Mouse (Mus musculus) stomach, embryonic 16.5 days (tissue): Measurements from ENCODE around the gene Relb. TPM values are rescaled to one million over a fixed set of nuclear protein-coding genes. Genes with fewer than 3 reads are reported as not detected.

Experiments used
- ATAC-seq: fragments of 200-750 bp; cut with Nextera tagmentation; 2 replicates; pipeline ENCODE4 v1.8.0; 2017; ENCODE audit warnings: moderate number of reproducible peaks, moderate TSS enrichment; ENCODE audit not compliant: insufficient read depth, low FRiP score
- H3K27ac ChIP-seq: fragments of 300-500 bp; sonication (generic); 2 replicates; pipeline ENCODE4 v1.5.1; 2014; ENCODE audit warnings: low read length
- H3K27me3 ChIP-seq: fragments of 300-500 bp; sonication (generic); 2 replicates; pipeline ENCODE4 v1.6.1; 2014; ENCODE audit warnings: low read length, control low read depth, mixed read lengths; ENCODE audit not compliant: control insufficient read depth, insufficient read depth
- H3K36me3 ChIP-seq: fragments of 300-500 bp; sonication (generic); 2 replicates; pipeline ENCODE4 v1.6.1; 2014; ENCODE audit warnings: low read length; ENCODE audit not compliant: control insufficient read depth, insufficient read depth
- H3K4me1 ChIP-seq: fragments of 300-500 bp; sonication (generic); 2 replicates; pipeline ENCODE4 v1.6.1; 2014; ENCODE audit warnings: low read length, control low read depth, mixed read lengths; ENCODE audit not compliant: control insufficient read depth, insufficient read depth
- H3K4me2 ChIP-seq: fragments of 300-500 bp; sonication (generic); 2 replicates; pipeline ENCODE4 v1.6.1; 2014; ENCODE audit warnings: low read depth, low read length, mixed read lengths
- H3K4me3 ChIP-seq: fragments of 300-500 bp; sonication (generic); replicated peaks from 2 replicates; pipeline ENCODE4 v1.5.1; 2014; ENCODE audit warnings: mild to moderate bottlenecking, low read length
- H3K9ac ChIP-seq: fragments of 300-500 bp; sonication (generic); 2 replicates; pipeline ENCODE4 v1.6.1; 2014; ENCODE audit warnings: low read length
- H3K9me3 ChIP-seq: fragments of 300-500 bp; sonication (generic); replicated peaks from 2 replicates; pipeline ENCODE4 v1.6.1; 2016; ENCODE audit warnings: low read length, control low read depth; ENCODE audit not compliant: control insufficient read depth
- WGBS: fragments of 180-500 bp; shearing (Covaris S2); extraction: QIAGEN DNeasy Blood & Tissue Kit; methylation state at CpG from one replicate; pipeline ENCODE4 v1.1.7; 2014; 5-methylcytosine and 5-hydroxymethylcytosine counted together
- polyA plus RNA-seq: library from polyadenylated mRNA; unstranded; fragments of >200 nt; fragmentation: Nextera tagmentation; extraction: Ambion mirVana; gene quantifications from 2 replicates; pipeline ENCODE4 v1.2.1, GENCODE M21; 2015

Relb gene
- polyA plus RNA-seq, 1 experiment from 2014 or later, result 9.0 TPM

DNA sequence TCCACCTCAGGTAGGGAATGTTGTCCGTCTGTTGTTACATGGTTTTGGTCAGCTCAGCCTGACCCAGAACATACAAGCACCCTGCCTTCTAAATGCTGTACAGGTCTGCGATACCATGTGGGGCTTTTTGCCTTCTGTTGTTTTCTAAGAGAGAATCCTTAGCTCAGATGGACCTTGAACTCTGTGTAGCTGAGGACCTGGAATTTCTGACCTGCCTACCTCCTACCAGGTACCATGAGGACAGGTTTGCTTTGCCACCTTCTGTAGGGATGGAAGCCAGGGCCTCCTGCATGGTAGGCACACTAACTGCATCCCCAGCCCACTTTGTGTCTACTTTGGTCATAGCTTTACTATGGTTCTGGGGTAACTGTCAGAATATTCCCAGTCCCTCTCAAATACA, 63.4 kb downstream of the Relb start:
- Histone ChIP-seq H3K27ac (no peak overlapping the region), H3K4me2 (no peak overlapping the region), H3K9ac (no peak overlapping the region), H3K9me3 (no peaks in the 10 kb centered on the region), H3K4me1 (peaks cover 16% of the 10 kb centered on the region), H3K27me3 (no peaks in the 10 kb centered on the region), H3K36me3 (peaks cover 15% of the 10 kb centered on the region), H3K4me3 (no peak overlapping the region)
- WGBS, result 94% methylated on average over 2 of the region's 2 CpGs
- no peak for ATAC-seq

DNA sequence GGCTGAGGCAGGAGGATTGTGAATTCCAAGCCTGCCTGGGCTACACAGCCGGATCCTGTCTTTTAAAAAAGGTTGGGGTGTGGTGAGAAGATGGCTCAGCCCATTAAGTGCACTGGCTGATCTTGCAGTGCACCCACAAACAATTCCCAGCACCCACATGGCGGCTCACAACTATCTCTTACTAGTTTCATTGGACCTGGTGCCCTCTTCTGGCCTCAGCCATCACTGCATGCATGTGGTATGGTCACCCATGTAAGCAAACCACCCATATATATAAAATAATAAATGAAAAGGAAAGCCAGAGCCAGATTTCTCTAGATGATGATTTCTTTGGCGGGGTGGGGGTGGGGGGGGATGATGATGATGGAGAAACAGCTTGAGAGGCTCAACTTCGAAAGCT, 64.8 kb downstream of the Relb start:
- Histone ChIP-seq H3K27ac (no peak overlapping the region), H3K4me1 (peaks cover 29% of the 10 kb centered on the region), H3K9me3 (no peaks in the 10 kb centered on the region), H3K36me3 (peaks cover 15% of the 10 kb centered on the region), H3K4me2 (no peak overlapping the region), H3K9ac (no peak overlapping the region), H3K27me3 (no peaks in the 10 kb centered on the region), H3K4me3 (no peak overlapping the region)
- 86% methylated on average over 4 of the region's 4 CpGs for WGBS
- no peak for ATAC-seq

DNA sequence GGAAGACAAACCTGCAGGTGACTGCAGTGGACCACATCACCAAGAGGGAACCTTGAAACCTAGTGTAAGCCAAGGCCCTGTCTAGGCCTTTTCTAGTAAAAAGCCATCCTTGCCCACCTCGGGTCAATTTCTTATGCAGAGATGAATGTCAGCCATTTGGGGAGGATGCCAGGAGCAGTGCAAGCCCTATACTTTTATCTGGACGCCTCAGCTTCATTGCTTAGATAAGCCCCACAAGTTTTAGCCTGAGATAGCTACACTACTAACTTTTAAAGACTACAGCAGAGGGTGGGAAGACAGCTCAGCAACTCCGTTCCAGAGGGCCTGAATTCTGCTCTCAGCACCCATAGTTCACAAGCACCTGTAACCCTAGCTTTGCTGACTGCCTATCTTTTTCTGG, 65.4 kb downstream of the Relb start:
- WGBS, result 75% methylated on average over 3 of the region's 3 CpGs
- no peaks in the 10 kb centered on the region for H3K27me3 ChIP-seq
- peaks cover 15% of the 10 kb centered on the region for H3K36me3 ChIP-seq
- H3K4me3 ChIP-seq, result no peak overlapping the region
- H3K4me2 ChIP-seq, result 0 out of 2 replicates have a peak overlapping the region, but pooled peaks have one; percentile 98
- H3K4me1 ChIP-seq, result peaks cover 35% of the 10 kb centered on the region
- no peak for ATAC-seq
- H3K27ac ChIP-seq, result no peak overlapping the region
- H3K9me3 ChIP-seq, result no peaks in the 10 kb centered on the region
- H3K9ac ChIP-seq, result no peak overlapping the region

DNA sequence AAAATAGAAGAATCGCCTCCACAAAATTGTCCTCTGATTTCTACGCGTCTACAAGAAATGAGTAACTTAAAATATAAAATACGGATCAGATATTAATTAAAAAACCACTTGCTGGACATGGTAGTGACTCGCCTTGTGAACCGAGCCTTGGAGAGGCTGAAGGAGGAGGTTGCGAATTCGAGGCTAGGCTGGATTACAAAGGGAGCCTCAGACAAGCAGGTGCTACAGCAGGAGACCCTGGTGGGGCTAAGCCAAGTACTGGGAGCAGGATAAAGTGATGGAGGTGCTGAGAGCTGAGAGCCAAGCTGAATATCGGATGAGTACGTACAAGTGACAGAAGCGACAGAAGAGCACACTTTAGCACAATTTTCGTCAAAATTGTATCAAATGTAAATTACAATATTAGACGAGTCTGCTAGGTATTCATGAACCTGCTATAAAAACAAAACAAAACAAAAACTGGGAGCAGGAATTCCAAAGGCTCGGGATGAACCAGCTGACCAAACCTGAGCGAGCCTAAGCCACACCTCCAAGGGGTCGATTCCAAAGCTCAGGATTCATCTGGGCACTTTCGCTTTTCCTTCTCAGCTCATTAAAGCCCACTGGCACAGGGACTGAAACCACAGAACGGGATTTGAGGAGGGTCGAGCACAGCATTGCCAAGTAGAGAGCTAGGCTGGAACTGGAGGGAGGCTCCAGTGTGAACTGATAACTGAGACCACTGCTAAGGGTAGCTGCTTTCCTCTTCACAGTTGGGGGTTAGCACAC, 66.4 kb downstream of the Relb start, which contains the start of gene Ppp1r37:
TSS of gene Ppp1r37 (minus strand) at position 434 of the 768 bp plus-strand sequence.
- peak within 1 kb of the TSS; percentile 98 for H3K4me2 ChIP-seq
- H3K27me3 ChIP-seq, result no peaks in the 10 kb centered on the region
- ATAC-seq, result no peak
- peak within 1 kb of the TSS; percentile 95 for H3K27ac ChIP-seq
- peaks cover 15% of the 10 kb centered on the region for H3K36me3 ChIP-seq
- peak within 1 kb of the TSS; percentile 97 for H3K9ac ChIP-seq
- peak within 1 kb of the TSS; percentile 99 for H3K4me3 ChIP-seq
- 2% methylated on average over 19 of the region's 19 CpGs for WGBS
- peaks cover 42% of the 10 kb centered on the region for H3K4me1 ChIP-seq
- H3K9me3 ChIP-seq, result no peaks in the 10 kb centered on the region

DNA sequence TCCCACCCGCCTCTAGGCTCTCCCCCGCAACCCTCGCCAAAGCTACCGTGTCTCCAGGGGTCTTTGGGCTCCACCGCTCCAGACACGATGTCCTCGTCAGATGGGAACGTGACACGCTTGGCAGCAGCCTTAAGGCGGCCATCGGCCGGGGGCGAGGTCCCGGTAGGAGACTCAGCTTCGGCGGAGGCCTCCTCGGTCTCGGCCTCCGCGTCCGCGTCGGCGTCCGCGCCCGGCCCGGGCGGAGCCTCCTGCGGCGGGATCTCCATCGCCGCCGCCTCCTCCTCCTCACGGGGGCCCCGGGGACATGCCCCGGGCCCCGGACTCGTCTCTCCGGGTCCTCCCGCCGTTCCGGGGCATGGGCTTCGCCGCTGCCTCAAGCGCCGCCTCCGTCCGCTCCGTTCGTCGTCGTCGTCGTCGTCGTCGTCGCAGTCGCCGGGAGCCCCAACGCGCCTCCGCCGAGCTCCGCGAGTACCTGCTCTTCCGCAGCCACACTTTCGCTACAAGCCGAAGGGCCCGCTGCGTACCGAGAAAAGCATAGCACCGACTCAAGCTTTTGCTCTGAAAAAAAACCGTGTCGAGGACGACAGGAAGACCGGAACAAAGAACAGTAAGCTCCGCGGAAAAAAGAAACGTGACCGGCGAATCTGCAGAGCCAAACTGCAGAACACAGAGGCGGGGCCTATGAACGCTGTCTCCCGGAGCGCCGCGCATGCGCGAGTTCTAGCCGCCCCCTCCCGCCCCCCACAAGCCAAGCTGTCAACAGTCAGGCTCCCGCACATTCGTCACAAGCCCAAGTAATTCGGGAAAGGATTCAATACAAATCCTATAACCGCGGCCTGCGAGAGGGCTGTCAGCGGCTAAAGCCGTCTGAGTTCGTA, 67.2 kb downstream of the Relb start:
- ATAC-seq, result peak; percentile 92
- WGBS, result under 1% methylated on average over 100 of the region's 102 CpGs
- Histone ChIP-seq H3K4me2 (peak overlapping the region; percentile 98), H3K36me3 (peaks cover 15% of the 10 kb centered on the region), H3K4me1 (peaks cover 46% of the 10 kb centered on the region), H3K27me3 (no peaks in the 10 kb centered on the region), H3K9me3 (no peaks in the 10 kb centered on the region), H3K9ac (peak overlapping the region; percentile 97), H3K27ac (peak overlapping the region; percentile 95), H3K4me3 (peak overlapping the region; percentile 99)

DNA sequence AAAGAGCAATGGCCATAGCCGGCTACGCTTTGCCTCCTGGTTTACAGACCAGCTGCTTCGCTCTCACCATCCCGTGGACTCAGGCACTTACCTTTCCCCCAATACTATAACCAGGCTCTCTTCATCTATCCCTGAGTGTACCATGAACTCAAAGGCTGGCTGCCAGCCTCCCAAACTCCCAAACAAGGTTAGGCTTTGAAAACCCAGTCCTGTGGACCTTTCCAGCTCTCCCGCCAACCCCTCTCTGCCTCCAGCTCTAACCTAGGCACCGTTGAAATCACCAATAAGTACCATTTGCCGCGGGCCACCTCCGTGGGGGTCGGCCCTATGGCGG, 67.8 kb downstream of the Relb start:
- Histone ChIP-seq H3K9ac (peak overlapping the region; percentile 97), H3K27me3 (no peaks in the 10 kb centered on the region), H3K4me1 (peaks cover 46% of the 10 kb centered on the region), H3K4me3 (peak overlapping the region; percentile 99), H3K36me3 (peaks cover 15% of the 10 kb centered on the region), H3K4me2 (peak overlapping the region; percentile 98), H3K9me3 (no peaks in the 10 kb centered on the region), H3K27ac (peak overlapping the region; percentile 95)
- ATAC-seq, result no peak
- under 1% methylated on average over 11 of the region's 11 CpGs for WGBS

DNA sequence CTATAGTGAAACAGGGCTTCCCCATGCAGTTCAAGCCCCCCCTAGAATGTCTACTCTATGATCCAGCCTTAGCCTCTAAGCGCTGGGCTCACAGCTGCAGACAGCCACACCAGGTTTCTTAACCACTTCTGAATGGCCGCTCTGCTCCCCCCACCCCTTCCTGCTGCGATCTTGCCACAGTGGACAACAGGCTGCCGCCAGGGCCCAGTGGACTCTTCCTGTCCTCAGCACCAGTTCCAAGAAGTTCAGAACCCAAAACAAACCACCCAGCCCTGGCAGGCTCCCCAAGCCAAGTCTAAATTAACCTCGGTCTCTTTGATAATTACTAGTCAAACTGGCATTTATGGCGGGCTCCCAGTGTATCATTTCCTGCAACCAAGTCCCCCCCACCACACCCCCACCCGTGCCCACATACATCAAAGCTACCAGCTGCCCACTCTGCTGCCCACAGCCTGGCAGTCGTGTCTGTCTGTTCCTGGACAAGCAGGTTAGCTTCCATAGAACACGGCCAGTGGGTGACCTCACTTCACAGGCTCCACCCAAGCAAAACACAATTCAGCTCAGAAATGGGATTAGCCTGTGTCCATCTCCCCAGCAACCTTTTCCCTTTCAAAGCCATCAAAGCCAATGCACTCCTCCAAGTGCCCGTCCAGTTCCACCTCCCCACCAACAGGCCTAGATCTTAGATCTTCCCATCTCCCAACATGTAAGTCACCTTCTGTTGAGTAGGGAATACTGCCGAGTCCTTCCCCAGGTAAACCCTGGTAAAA, 68.6 kb downstream of the Relb start:
- H3K9ac ChIP-seq, result peak overlapping the region; percentile 97
- no peak for ATAC-seq

DNA sequence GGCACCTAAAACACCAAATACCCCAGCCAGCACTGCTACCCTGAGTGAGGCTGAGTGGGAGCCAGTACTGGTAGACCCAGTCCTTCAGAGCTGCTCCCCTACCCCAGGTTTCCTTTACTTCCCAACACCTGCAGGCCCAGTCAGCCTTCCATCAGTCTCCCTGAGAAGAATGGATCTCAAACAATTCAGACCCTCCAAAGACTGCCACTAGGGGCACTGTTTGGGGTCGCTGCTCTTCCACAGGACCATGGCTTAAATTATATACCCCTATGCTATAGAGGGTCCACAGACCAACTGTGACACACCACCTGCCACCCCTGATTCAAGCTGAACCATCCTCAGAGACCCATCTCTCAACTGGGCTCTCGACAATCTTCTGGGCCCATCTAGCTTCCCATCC, 70.3 kb downstream of the Relb start:
- peaks cover 50% of the 10 kb centered on the region for H3K4me1 ChIP-seq
- no peak overlapping the region for H3K4me3 ChIP-seq
- H3K4me2 ChIP-seq, result no peak overlapping the region
- WGBS, result 46% methylated on average over 2 of the region's 2 CpGs
- H3K36me3 ChIP-seq, result no peaks in the 10 kb centered on the region
- no peaks in the 10 kb centered on the region for H3K27me3 ChIP-seq
- H3K9me3 ChIP-seq, result no peaks in the 10 kb centered on the region
- no peak for ATAC-seq
- H3K27ac ChIP-seq, result peak overlapping the region; percentile 28; the same call in 1 of the 2 replicates
- H3K9ac ChIP-seq, result no peak overlapping the region

More for the DNA sequence above, 68.6 kb downstream of the Relb start:
- peak overlapping the region; percentile 95 for H3K27ac ChIP-seq
- H3K4me2 ChIP-seq, result peak overlapping the region; percentile 98
- H3K4me3 ChIP-seq, result peak overlapping the region; percentile 99
- H3K4me1 ChIP-seq, result peaks cover 46% of the 10 kb centered on the region
- peaks cover 15% of the 10 kb centered on the region for H3K36me3 ChIP-seq
- H3K27me3 ChIP-seq, result no peaks in the 10 kb centered on the region
- no peaks in the 10 kb centered on the region for H3K9me3 ChIP-seq
- WGBS, result 15% methylated on average over 11 of the region's 11 CpGs
